Mouse (Mus musculus): ENCODE data around the gene Fdxr. TPM values are rescaled to one million over a fixed set of nuclear protein-coding genes. Genes with fewer than 3 reads are reported as not detected.

Fdxr gene
- total and polyA plus RNA-seq, 2 experiments from 2014 or later: 14.8 to 18.8 TPM

DNA sequence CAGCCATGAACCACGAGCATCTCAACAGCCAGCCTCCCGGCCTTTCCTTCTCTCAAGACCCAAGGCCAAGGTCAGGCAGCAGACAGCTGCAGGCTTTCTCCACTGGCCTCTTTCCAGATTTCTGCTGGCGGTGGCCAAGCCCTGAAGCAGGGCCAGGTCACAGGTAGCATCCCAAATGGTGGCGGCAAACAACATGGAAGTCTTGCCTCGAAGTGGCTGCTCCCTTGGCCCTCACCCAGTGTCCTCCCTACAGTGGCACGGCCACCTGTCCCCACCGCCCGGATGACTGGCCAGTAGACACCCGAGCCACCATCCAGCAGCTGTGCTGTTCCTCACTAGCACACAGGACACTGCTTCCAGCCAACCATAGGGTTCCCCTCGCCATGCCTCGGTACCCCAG is 35.4 kb downstream of the Fdxr start:
- Histone ChIP-seq H3K27me3 (ENCODE audit: insufficient read depth, low read length) (no peaks in the 10 kb centered on the region), H3K27ac (ENCODE audit: low read depth, low read length) (no peak overlapping the region), H3K4me2 (ENCODE audit: low read depth, low read length, poor library complexity, severe bottlenecking) (no peak overlapping the region), H3K9me3 (ENCODE audit: low read length) (no peaks in the 10 kb centered on the region), H3K4me1 (ENCODE audit: insufficient read depth, low read length) (no peaks in the 10 kb centered on the region; the same call in 1 of the 2 replicates), H3K9ac (replicated peaks; ENCODE audit: low read length, poor library complexity, severe bottlenecking) (no peak overlapping the region), H3K4me3 (ENCODE audit: low read depth, low read length) (no peak overlapping the region), H3K36me3 (ENCODE audit: insufficient read depth, low read length) (peaks cover 31% of the 10 kb centered on the region)
- ATAC-seq (ENCODE audit: low FRiP score): no peak
- DNase-seq (ENCODE audit: low spot score): no peak
- no peak for TF ChIP-seq CTCF (IDR thresholded peaks at IDR 0.05)
- WGBS: 81% methylated on average over 11 of the region's 11 CpGs

DNA sequence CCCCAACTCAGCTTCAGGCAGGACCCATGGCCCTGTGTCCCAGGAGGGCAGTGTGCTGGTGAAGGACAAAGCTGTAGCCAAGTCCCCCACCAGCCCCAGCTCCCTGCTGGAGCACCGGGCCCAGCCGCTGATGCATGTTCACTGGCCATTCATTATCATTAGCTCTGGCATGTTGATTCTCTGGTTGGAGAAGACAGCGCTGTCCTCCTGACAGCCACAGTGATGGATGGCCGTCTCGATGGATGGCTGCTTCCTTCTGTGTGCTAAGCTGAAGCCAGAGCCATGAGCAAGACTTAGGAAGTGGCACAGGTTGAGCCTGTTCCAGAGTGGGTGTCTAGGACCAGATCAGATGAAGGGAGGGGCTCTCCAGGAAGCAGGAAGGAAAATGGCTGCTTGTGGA is 40.3 kb downstream of the Fdxr start:
- no peaks in the 10 kb centered on the region for H3K27me3 ChIP-seq (ENCODE audit: insufficient read depth, low read length)
- H3K36me3 ChIP-seq (ENCODE audit: insufficient read depth, low read length): peaks cover 7% of the 10 kb centered on the region
- ATAC-seq (ENCODE audit: low FRiP score): no peak
- H3K4me1 ChIP-seq (ENCODE audit: insufficient read depth, low read length): peaks cover 3% of the 10 kb centered on the region; the same call in 1 of the 2 replicates
- 67% methylated on average over 5 of the region's 5 CpGs for WGBS
- H3K9ac ChIP-seq (replicated peaks; ENCODE audit: low read length, poor library complexity, severe bottlenecking): no peak overlapping the region
- no peak overlapping the region for H3K4me3 ChIP-seq (ENCODE audit: low read depth, low read length)
- no peak for DNase-seq (ENCODE audit: low spot score)
- H3K9me3 ChIP-seq (ENCODE audit: low read length): no peaks in the 10 kb centered on the region
- no peak overlapping the region for H3K4me2 ChIP-seq (ENCODE audit: low read depth, low read length, poor library complexity, severe bottlenecking)
- no peak for TF ChIP-seq CTCF (IDR thresholded peaks at IDR 0.05)
- H3K27ac ChIP-seq (ENCODE audit: low read depth, low read length): no peak overlapping the region

DNA sequence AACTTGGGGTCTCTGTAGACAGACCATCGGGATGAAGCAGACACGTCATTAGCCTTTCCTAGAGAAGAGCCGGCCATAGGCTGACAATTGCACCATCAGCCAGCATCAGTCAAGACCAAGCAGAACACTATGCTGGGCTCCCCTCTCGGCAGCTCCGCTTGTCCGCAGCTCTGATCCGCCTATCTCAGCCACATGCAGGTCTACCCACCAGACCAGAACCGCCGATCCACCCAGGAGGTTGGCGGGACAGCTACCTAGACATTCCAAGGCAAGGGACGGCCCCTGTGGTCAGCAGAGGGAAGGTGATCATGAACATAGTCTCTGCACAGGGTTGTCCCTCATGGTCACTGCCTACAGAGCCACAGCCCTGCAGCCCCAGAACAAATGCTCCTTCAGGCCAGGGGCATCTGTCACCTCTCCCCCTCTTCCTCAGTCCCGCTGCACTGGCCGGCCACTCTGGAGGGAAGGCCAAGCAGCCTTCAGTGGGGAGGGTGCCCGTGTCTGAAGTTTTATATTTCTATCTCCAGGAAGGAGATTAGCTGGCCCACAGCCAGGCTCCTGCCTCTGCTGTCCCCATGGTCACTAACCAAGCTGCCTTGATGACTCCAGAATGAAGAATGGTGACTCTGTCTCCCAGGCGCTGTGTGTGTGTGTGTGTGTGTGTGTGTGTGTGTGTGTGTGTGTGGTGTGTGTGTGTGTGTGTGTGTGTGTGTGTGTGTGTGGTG is 42.4 kb downstream of the Fdxr start:
- H3K36me3 ChIP-seq (ENCODE audit: insufficient read depth, low read length): no peaks in the 10 kb centered on the region
- H3K27ac ChIP-seq (ENCODE audit: low read depth, low read length): no peak overlapping the region
- H3K9ac ChIP-seq (replicated peaks; ENCODE audit: low read length, poor library complexity, severe bottlenecking): no peak overlapping the region
- TF ChIP-seq CTCF (IDR thresholded peaks at IDR 0.05): no peak
- ATAC-seq (ENCODE audit: low FRiP score) (no peak), DNase-seq (ENCODE audit: low spot score) (peak; percentile 74)
- WGBS: 71% methylated on average over 15 of the region's 15 CpGs
- H3K4me2 ChIP-seq (ENCODE audit: low read depth, low read length, poor library complexity, severe bottlenecking): no peak overlapping the region
- H3K9me3 ChIP-seq (ENCODE audit: low read length): no peaks in the 10 kb centered on the region
- H3K4me3 ChIP-seq (ENCODE audit: low read depth, low read length): no peak overlapping the region
- H3K4me1 ChIP-seq (ENCODE audit: insufficient read depth, low read length): peaks cover 3% of the 10 kb centered on the region; the same call in 1 of the 2 replicates
- no peaks in the 10 kb centered on the region for H3K27me3 ChIP-seq (ENCODE audit: insufficient read depth, low read length)

DNA sequence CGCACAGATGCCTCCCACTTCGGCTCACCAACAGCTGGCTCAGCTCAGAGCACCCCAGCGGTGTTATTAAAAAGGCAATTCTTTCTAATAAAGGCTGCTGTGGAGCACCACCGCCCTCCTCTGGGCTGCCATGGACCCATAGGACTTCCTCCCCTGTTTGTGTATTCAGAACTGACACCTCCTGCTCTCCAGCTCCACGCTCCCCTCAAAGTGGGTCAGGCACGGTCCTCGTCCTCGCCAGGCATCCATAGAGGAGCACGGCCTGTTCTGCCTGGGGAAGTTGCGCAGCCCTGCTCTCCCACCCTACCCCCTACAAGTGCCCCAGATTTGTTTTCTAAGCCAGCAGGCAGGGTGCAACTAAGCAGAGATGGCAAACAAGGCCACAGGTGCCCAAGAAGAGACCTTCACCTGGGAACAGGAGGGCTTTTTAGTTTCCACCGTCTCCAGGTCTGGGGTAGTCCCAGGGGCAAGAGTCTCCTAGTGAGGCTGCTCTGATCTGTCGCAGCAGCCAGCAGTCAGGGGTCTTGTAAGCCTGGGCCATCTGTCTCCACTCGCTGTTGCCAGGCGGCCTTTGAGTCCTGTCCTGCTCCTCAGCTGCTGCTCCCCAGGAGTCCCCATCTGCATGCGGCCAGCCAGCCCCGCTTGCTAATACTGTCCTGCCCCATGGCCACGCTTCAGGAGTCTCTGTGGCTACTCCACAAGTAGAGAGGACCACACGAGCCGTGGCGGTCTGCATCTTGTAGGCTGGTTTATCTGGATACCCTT is 43.1 kb downstream of the Fdxr start:
- Histone ChIP-seq H3K4me2 (ENCODE audit: low read depth, low read length, poor library complexity, severe bottlenecking) (no peak overlapping the region), H3K27me3 (ENCODE audit: insufficient read depth, low read length) (no peaks in the 10 kb centered on the region), H3K27ac (ENCODE audit: low read depth, low read length) (no peak overlapping the region), H3K9me3 (ENCODE audit: low read length) (no peaks in the 10 kb centered on the region), H3K36me3 (ENCODE audit: insufficient read depth, low read length) (no peaks in the 10 kb centered on the region), H3K9ac (replicated peaks; ENCODE audit: low read length, poor library complexity, severe bottlenecking) (peak overlapping the region; percentile 13; the same call in 1 of the 2 replicates), H3K4me3 (ENCODE audit: low read depth, low read length) (no peak overlapping the region), H3K4me1 (ENCODE audit: insufficient read depth, low read length) (peaks cover 3% of the 10 kb centered on the region; the same call in 1 of the 2 replicates)
- WGBS: 41% methylated on average over 20 of the region's 20 CpGs
- DNase-seq (ENCODE audit: low spot score) (peak; percentile 59), ATAC-seq (ENCODE audit: low FRiP score) (peak; percentile 63)
- TF ChIP-seq CTCF (IDR thresholded peaks at IDR 0.05): peak; percentile 57

DNA sequence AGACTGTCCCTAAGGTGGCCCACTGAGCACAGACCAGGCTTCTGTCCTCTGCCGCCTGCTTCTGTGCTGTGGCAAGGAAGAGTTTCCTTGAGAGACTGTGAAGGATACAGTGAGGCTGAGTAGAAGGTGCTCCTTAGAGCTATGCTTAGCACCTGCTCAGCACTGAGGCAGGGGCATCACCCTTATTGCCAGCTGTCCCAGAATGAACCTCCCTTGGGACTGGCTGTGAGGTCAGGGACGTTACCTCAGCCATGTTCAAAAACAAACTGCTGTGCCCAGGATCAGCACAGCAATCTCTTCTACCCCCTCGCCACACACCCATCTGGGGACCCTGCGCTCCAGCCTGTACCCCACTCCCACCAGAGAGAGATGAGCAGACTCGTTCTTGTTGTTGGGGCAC is 44.0 kb downstream of the Fdxr start:
- no peak overlapping the region for H3K4me3 ChIP-seq (ENCODE audit: low read depth, low read length)
- ATAC-seq (ENCODE audit: low FRiP score): no peak
- peak overlapping the region; percentile 39; the same call in 1 of the 2 replicates for H3K9ac ChIP-seq (replicated peaks; ENCODE audit: low read length, poor library complexity, severe bottlenecking)
- no peak for DNase-seq (ENCODE audit: low spot score)
- no peak overlapping the region for H3K4me2 ChIP-seq (ENCODE audit: low read depth, low read length, poor library complexity, severe bottlenecking)
- H3K27me3 ChIP-seq (ENCODE audit: insufficient read depth, low read length): no peaks in the 10 kb centered on the region
- WGBS: 65% methylated on average over 5 of the region's 5 CpGs
- H3K36me3 ChIP-seq (ENCODE audit: insufficient read depth, low read length): no peaks in the 10 kb centered on the region
- no peaks in the 10 kb centered on the region for H3K9me3 ChIP-seq (ENCODE audit: low read length)
- peaks cover 4% of the 10 kb centered on the region; the same call in 1 of the 2 replicates for H3K4me1 ChIP-seq (ENCODE audit: insufficient read depth, low read length)
- no peak for TF ChIP-seq CTCF (IDR thresholded peaks at IDR 0.05)
- no peak overlapping the region for H3K27ac ChIP-seq (ENCODE audit: low read depth, low read length)

DNA sequence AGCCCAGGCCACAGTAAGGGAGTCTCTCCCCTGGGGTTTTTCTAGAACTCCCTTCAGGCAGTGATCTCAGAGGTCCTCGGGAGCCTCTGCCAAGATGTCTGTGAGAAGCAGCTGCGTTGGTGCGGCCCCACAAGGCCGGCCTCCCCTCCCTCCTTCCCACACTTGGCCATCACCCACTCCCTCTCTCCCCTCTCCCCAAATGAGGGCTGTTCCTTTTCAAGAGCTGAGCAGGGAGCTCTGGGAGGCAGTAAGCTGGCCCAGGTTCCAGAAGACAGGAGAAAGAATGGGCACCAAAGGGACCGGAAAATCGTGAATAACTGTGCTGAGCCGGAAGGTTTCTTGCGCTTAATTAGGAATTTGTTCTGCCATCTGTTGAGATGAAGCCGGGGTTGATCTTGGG is 44.9 kb downstream of the Fdxr start:
- 27% methylated on average over 9 of the region's 9 CpGs for WGBS
- TF ChIP-seq CTCF (IDR thresholded peaks at IDR 0.05): no peak
- H3K9me3 ChIP-seq (ENCODE audit: low read length): no peaks in the 10 kb centered on the region
- ATAC-seq (ENCODE audit: low FRiP score) (no peak), DNase-seq (ENCODE audit: low spot score) (peak; percentile 63)
- H3K4me2 ChIP-seq (ENCODE audit: low read depth, low read length, poor library complexity, severe bottlenecking): no peak overlapping the region
- peaks cover 13% of the 10 kb centered on the region for H3K4me1 ChIP-seq (ENCODE audit: insufficient read depth, low read length)
- no peak overlapping the region for H3K9ac ChIP-seq (replicated peaks; ENCODE audit: low read length, poor library complexity, severe bottlenecking)
- H3K27ac ChIP-seq (ENCODE audit: low read depth, low read length): no peak overlapping the region; the same call in 1 of the 2 replicates
- H3K27me3 ChIP-seq (ENCODE audit: insufficient read depth, low read length): no peaks in the 10 kb centered on the region
- H3K36me3 ChIP-seq (ENCODE audit: insufficient read depth, low read length): no peaks in the 10 kb centered on the region
- H3K4me3 ChIP-seq (ENCODE audit: low read depth, low read length): no peak overlapping the region

Data from midbrain, postnatal 0 days (tissue).